Mouse (Mus musculus) lung, postnatal 0 days (tissue): ENCODE data around the gene Stat2. TPM values are rescaled to one million over a fixed set of nuclear protein-coding genes. Genes with fewer than 3 reads are reported as not detected.

ENCODE experiments used
- ATAC-seq: fragments of 200-750 bp; cut with Nextera tagmentation; 2 replicates; pipeline ENCODE4 v1.8.0; 2017; ENCODE audit warnings: moderate library complexity
- DNase-seq: peaks from one replicate; pipeline ENCODE4 v3.0.0-alpha.2; 2016; ENCODE audit warnings: low spot score
- H3K27ac ChIP-seq: fragments of 300-500 bp; sonication (generic); 2 replicates; pipeline ENCODE4 v1.5.1; 2014; ENCODE audit warnings: antibody characterized with exemption, mild to moderate bottlenecking, low read length, mixed read lengths
- H3K27me3 ChIP-seq: fragments of 300-500 bp; sonication (generic); replicated peaks from 2 replicates; pipeline ENCODE4 v1.6.1; 2014; ENCODE audit warnings: low read length, mixed read lengths; ENCODE audit not compliant: insufficient read depth
- H3K36me3 ChIP-seq: fragments of 300-500 bp; sonication (generic); 2 replicates; pipeline ENCODE4 v1.6.1; 2014; ENCODE audit warnings: low read length, mixed read lengths; ENCODE audit not compliant: insufficient read depth
- H3K4me1 ChIP-seq: fragments of 300-500 bp; sonication (generic); 2 replicates; pipeline ENCODE4 v1.6.1; 2014; ENCODE audit warnings: antibody characterized with exemption, low read depth, low read length, mixed read lengths; ENCODE audit not compliant: insufficient read depth
- H3K4me2 ChIP-seq: fragments of 300-500 bp; sonication (generic); replicated peaks from 2 replicates; pipeline ENCODE4 v1.6.1; 2014; ENCODE audit warnings: low read depth, mild to moderate bottlenecking, low read length, moderate library complexity, mixed read lengths
- H3K4me3 ChIP-seq: fragments of 300-500 bp; sonication (generic); 2 replicates; pipeline ENCODE4 v1.5.1; 2014; ENCODE audit warnings: low read depth, low read length
- H3K9ac ChIP-seq: fragments of 300-500 bp; sonication (generic); replicated peaks from 2 replicates; pipeline ENCODE4 v1.6.1; 2014; ENCODE audit warnings: low read depth, mild to moderate bottlenecking
- H3K9me3 ChIP-seq: fragments of 300-500 bp; sonication (generic); 2 replicates; pipeline ENCODE4 v1.6.1; 2016; ENCODE audit warnings: low read length, mixed read lengths
- CTCF ChIP-seq: IDR thresholded peaks from 2 replicates; pipeline ENCODE4 v1.5.1; 2016; ENCODE audit warnings: antibody characterized with exemption, mild to moderate bottlenecking
- EP300 ChIP-seq: IDR thresholded peaks from 2 replicates; pipeline ENCODE4 v1.6.1; 2016; ENCODE audit warnings: antibody characterized with exemption, mild to moderate bottlenecking, control low read depth
- WGBS: fragments of 180-500 bp; shearing (Covaris S2); extraction: QIAGEN DNeasy Blood & Tissue Kit; methylation state at CpG from one replicate; pipeline ENCODE4 v1.1.7; 2014; 5-methylcytosine and 5-hydroxymethylcytosine counted together
- polyA plus RNA-seq: library from polyadenylated mRNA; unstranded; fragments of >200 nt; fragmentation: Nextera tagmentation; extraction: Ambion mirVana; gene quantifications from 2 replicates; pipeline ENCODE4 v1.2.1, GENCODE M21; 2015

The Stat2 gene
- polyA plus RNA-seq, 1 experiment from 2014 or later, result 11.8 TPM

- DNase-seq (no peak), ATAC-seq (no peak)
- Histone ChIP-seq H3K9me3 (no peaks in the 10 kb centered on the region), H3K4me2 (no peak overlapping the region), H3K9ac (no peak overlapping the region), H3K27me3 (no peaks in the 10 kb centered on the region), H3K4me1 (peaks cover 6% of the 10 kb centered on the region; the same call in 1 of the 2 replicates), H3K4me3 (no peak overlapping the region), H3K27ac (no peak overlapping the region), H3K36me3 (peaks cover 13% of the 10 kb centered on the region)
- no peak for TF ChIP-seq EP300
- no peak for TF ChIP-seq CTCF
- whole genome bisulfite sequencing, result 73% methylated on average over 13 of the region's 13 CpGs
Observed at GRCm38 (mm10) chr10:128296370-128297090, 26.2 kb downstream of the Stat2 start.

- Histone ChIP-seq H3K36me3 (peaks cover 7% of the 10 kb centered on the region; the same call in 1 of the 2 replicates), H3K27ac (no peak overlapping the region), H3K4me2 (no peak overlapping the region), H3K4me1 (peaks cover 7% of the 10 kb centered on the region; the same call in 1 of the 2 replicates), H3K27me3 (no peaks in the 10 kb centered on the region), H3K4me3 (no peak overlapping the region), H3K9me3 (no peaks in the 10 kb centered on the region), H3K9ac (no peak overlapping the region)
- WGBS, result 51% methylated on average over 4 of the region's 4 CpGs
- DNase-seq, result no peak
- no peak; the same call in 1 of the 2 replicates for ATAC-seq
- TF ChIP-seq CTCF, result no peak
- no peak for TF ChIP-seq EP300
Observed at GRCm38 (mm10) chr10:128297221-128297620, 26.9 kb downstream of the Stat2 start.

- DNase-seq, result peak; percentile 63
- TF ChIP-seq CTCF (no peak), EP300 (no peak)
- H3K9me3 ChIP-seq, result no peaks in the 10 kb centered on the region
- no peak overlapping the region for H3K27ac ChIP-seq
- H3K4me1 ChIP-seq, result peaks cover 11% of the 10 kb centered on the region
- 59% methylated on average over 11 of the region's 11 CpGs for WGBS
- H3K36me3 ChIP-seq, result peaks cover 3% of the 10 kb centered on the region; the same call in 1 of the 2 replicates
- ATAC-seq, result peak; percentile 65
- H3K4me3 ChIP-seq, result no peak overlapping the region
- no peaks in the 10 kb centered on the region for H3K27me3 ChIP-seq
- no peak overlapping the region for H3K4me2 ChIP-seq
- no peak overlapping the region for H3K9ac ChIP-seq
Observed at GRCm38 (mm10) chr10:128297622-128298021, 27.3 kb downstream of the Stat2 start.

GRCm38 (mm10) chr10:128298243-128298642 is 27.9 kb downstream of the Stat2 start:
- Histone ChIP-seq H3K9ac (no peak overlapping the region), H3K27ac (no peak overlapping the region)
- TF ChIP-seq CTCF, result no peak
- no peak for TF ChIP-seq EP300

GRCm38 (mm10) chr10:128298702-128299171 is 28.4 kb downstream of the Stat2 start, which contains the start of gene Il23a:
TSS of gene Il23a (minus strand) at chr10:128298752.
- Histone ChIP-seq H3K4me3 (no peak within 1 kb of the TSS), H3K27me3 (no peaks in the 10 kb centered on the region), H3K27ac (no peak within 1 kb of the TSS), H3K4me1 (peaks cover 13% of the 10 kb centered on the region), H3K4me2 (no peak within 1 kb of the TSS), H3K9me3 (no peaks in the 10 kb centered on the region), H3K9ac (no peak within 1 kb of the TSS), H3K36me3 (no peaks in the 10 kb centered on the region)
- no peak for TF ChIP-seq EP300
- no peak for TF ChIP-seq CTCF
- DNase-seq (no peak), ATAC-seq (no peak)
- WGBS, result 67% methylated on average over 11 of the region's 11 CpGs

More at GRCm38 (mm10) chr10:128298243-128298642, 27.9 kb downstream of the Stat2 start:
- H3K4me2 ChIP-seq, result no peak overlapping the region
- no peak overlapping the region for H3K4me3 ChIP-seq
- H3K27me3 ChIP-seq, result no peaks in the 10 kb centered on the region
- 54% methylated on average over 6 of the region's 6 CpGs for WGBS
- ATAC-seq (no peak), DNase-seq (peak; percentile 77)
- H3K4me1 ChIP-seq, result peaks cover 12% of the 10 kb centered on the region
- H3K36me3 ChIP-seq, result no peaks in the 10 kb centered on the region
- no peaks in the 10 kb centered on the region for H3K9me3 ChIP-seq

GRCm38 (mm10) chr10:128302357-128302756 is 32.0 kb downstream of the Stat2 start:
- Histone ChIP-seq H3K36me3 (no peaks in the 10 kb centered on the region), H3K4me1 (peaks cover 20% of the 10 kb centered on the region), H3K4me2 (peak overlapping the region; percentile 71), H3K9ac (peak overlapping the region; percentile 61), H3K27me3 (no peaks in the 10 kb centered on the region), H3K27ac (peak overlapping the region; percentile 92), H3K4me3 (peak overlapping the region; percentile 48), H3K9me3 (no peaks in the 10 kb centered on the region)
- 28% methylated on average over 3 of the region's 3 CpGs for WGBS
- ATAC-seq (no peak), DNase-seq (peak; percentile 29)
- no peak for TF ChIP-seq EP300
- no peak for TF ChIP-seq CTCF
